8 mouse cellular contexts compared by ENCODE assay signal in genomic region chr3:146993834-146994669, GRCm38 (mm10).
DNase-seq lines count a peak whose midpoint lies in the region; ATAC-seq and TF ChIP-seq lines count a peak whose summit lies in the region.

No protein-coding gene starts in this region.

- H3K36me3 ChIP-seq in kidney, postnatal 0 days (ENCODE audit: insufficient read depth, low read length), result no peaks in the 10 kb centered on the region
- no peaks in the 10 kb centered on the region for H3K36me3 ChIP-seq in liver, adult 2 months (ENCODE audit: control insufficient read depth, insufficient read depth, low read length)
- no peaks in the 10 kb centered on the region for H3K36me3 ChIP-seq in neural tube, embryonic 13.5 days

- no peak for TF ChIP-seq POLR2A in liver, adult 2 months (IDR thresholded peaks at IDR 0.05; ENCODE audit: extremely low read depth, insufficient read depth, low read length)

- H3K4me2 ChIP-seq in kidney, postnatal 0 days (ENCODE audit: low read length), result peak overlapping the region; percentile 46
- H3K4me2 ChIP-seq in neural tube, embryonic 13.5 days, result peak overlapping the region; percentile 40

- 23% methylated on average over 26 of the region's 26 CpGs for WGBS in kidney, postnatal 0 days
- 40% methylated on average over 26 of the region's 26 CpGs for WGBS in liver, adult 2 months
- 23% methylated on average over 26 of the region's 26 CpGs for WGBS in neural tube, embryonic 13.5 days

- TF ChIP-seq CTCF in kidney, postnatal 0 days (IDR thresholded peaks at IDR 0.05; ENCODE audit: low read depth), result peak; percentile 82
- peak; percentile 24; the same call in 1 of the 2 replicates for TF ChIP-seq CTCF in liver, adult 2 months (IDR thresholded peaks at IDR 0.05; ENCODE audit: low read depth, low read length)

- DNase-seq in cerebellum, postnatal 10 days, result peak; percentile 71 to 73
- DNase-seq in cerebellum, adult 8-10 months, result no peak
- DNase-seq in cerebellum, postnatal 25 days, result peak; percentile 18 to 51
- DNase-seq in frontal cortex, postnatal 36 days (ENCODE audit: low spot score in 2 of 2), result peak; percentile 53 to 67
- peak; percentile 88 for DNase-seq in kidney, postnatal 0 days (ENCODE audit: low spot score)
- no peak for DNase-seq in liver, adult 2 months (ENCODE audit: extremely low read depth, low read depth, low spot score)
- DNase-seq in yolk sac, embryonic 10.5 days (ENCODE audit: low spot score), result peak; percentile 29

- H3K4me1 ChIP-seq in kidney, postnatal 0 days (replicated peaks; ENCODE audit: insufficient read depth, low read length), result no peaks in the 10 kb centered on the region
- no peaks in the 10 kb centered on the region for H3K4me1 ChIP-seq in liver, adult 2 months (ENCODE audit: control insufficient read depth, insufficient read depth, low read length)
- H3K4me1 ChIP-seq in neural tube, embryonic 13.5 days (replicated peaks), result peaks cover 5% of the 10 kb centered on the region; the same call in 1 of the 2 replicates

- ATAC-seq in kidney, postnatal 0 days (replicated peaks; ENCODE audit: low FRiP score, low read depth), result peak; percentile 66
- peak; percentile 84 for ATAC-seq in neural tube, embryonic 13.5 days (ENCODE audit: low read depth)

- no peak overlapping the region; the same call in 1 of the 2 replicates for H3K4me3 ChIP-seq in kidney, postnatal 0 days (replicated peaks; ENCODE audit: low read depth, low read length)
- H3K4me3 ChIP-seq in liver, adult 2 months (ENCODE audit: insufficient read depth, low read depth, low read length), result no peak overlapping the region
- H3K4me3 ChIP-seq in neural tube, embryonic 13.5 days, result no peak overlapping the region

- H3K27ac ChIP-seq in kidney, postnatal 0 days, result 0 out of 2 replicates have a peak overlapping the region, but pooled peaks have one; percentile 42
- H3K27ac ChIP-seq in liver, adult 2 months (replicated peaks; ENCODE audit: insufficient read depth, low read depth, low read length), result no peak overlapping the region
- no peak overlapping the region for H3K27ac ChIP-seq in neural tube, embryonic 13.5 days (replicated peaks)

- H3K9ac ChIP-seq in kidney, postnatal 0 days (ENCODE audit: low read depth, low read length), result no peak overlapping the region
- H3K9ac ChIP-seq in liver, adult 2 months (ENCODE audit: low read depth, low read length), result no peak overlapping the region
- H3K9ac ChIP-seq in neural tube, embryonic 13.5 days, result no peak overlapping the region

- no peaks in the 10 kb centered on the region for H3K79me2 ChIP-seq in liver, adult 2 months (ENCODE audit: control insufficient read depth, insufficient read depth, low read length)

- no peaks in the 10 kb centered on the region for H3K27me3 ChIP-seq in kidney, postnatal 0 days (ENCODE audit: insufficient read depth, low read length)
- no peaks in the 10 kb centered on the region for H3K27me3 ChIP-seq in liver, adult 2 months (ENCODE audit: control insufficient read depth, insufficient read depth, low read length)
- H3K27me3 ChIP-seq in neural tube, embryonic 13.5 days, result no peaks in the 10 kb centered on the region

- H3K9me3 ChIP-seq in kidney, postnatal 0 days (replicated peaks; ENCODE audit: low read length), result no peaks in the 10 kb centered on the region
- H3K9me3 ChIP-seq in neural tube, embryonic 13.5 days, result no peaks in the 10 kb centered on the region

Comparison
In these comparisons a context has a peak if more than half of its experiments do, and no peak if none do; other contexts are left out.
1. DNase-seq: peak in cerebellum, postnatal 10 days (2 of 2), cerebellum, postnatal 25 days (2 of 2), frontal cortex, postnatal 36 days (2 of 2), kidney, postnatal 0 days (single experiment) and yolk sac, embryonic 10.5 days (single experiment); none in cerebellum, adult 8-10 months (single experiment) and liver, adult 2 months (single experiment).